Mouse (Mus musculus) spleen, embryonic (tissue): ENCODE results near the gene Arhgap18.
"Not testable (repeated sequence)": the region's sequence is repeated elsewhere in the genome, so short reads cannot be mapped to it uniquely, and the experiment has no call there.

ENCODE experiments used
- CTCF ChIA-PET: fragments of 350-600 bp; sonication (Branson Sonifier 250); formaldehyde crosslinking; loops from one replicate; lab custom pipeline; 2022; lab: Charles Lee

The Arhgap18 gene

DNA sequence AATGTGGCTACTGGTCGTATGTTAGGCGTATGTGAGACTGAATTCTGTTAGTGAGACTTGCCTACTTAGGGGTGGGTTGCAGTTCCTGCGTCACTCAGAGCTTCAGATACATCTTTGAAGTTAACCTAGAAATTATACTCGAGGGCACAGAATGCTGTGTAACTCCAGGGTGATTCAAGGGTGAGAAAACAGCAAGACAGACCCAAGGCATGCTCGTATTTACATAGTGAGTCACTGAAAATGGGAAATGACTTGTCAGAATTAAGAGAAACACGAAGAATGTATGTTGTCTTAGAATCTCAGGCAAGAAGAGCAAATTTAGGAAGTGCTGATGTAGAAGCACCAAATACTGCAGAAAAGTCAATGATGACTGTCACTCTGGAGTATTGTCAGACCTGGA, 142.5 kb downstream of the Arhgap18 start:
- CTCF ChIA-PET = no interaction called here

DNA sequence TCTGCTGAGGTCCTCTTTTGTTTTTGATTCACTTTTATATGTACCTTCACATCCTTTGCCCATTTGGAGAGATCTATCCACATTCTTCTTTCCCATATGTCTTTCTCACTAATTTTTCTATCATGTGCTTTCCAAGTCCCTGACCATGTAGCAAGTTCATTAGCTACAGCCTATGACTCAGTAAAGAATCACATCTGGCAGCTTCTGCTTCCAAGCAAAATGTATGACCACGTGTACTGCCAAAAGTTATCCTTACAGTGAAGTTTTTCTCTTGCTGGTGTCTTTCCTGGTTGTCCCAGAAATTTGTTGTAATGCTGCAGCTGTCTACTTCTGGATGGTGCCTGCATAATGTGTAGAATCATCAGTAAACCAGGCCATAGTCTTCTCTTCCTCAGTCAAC, 147.2 kb downstream of the Arhgap18 start:
- CTCF ChIA-PET = no interaction called here

GRCm38 (mm10) chr10:26903781-26904180, 150.6 kb downstream of the Arhgap18 start:
- CTCF ChIA-PET = no interaction called here

- CTCF ChIA-PET = no interaction called here
Measured at GRCm38 (mm10) chr10:26911176-26911575, 158.0 kb downstream of the Arhgap18 start.

- CTCF ChIA-PET = interaction anchor here (0.6 to 0.9 kb wide), 2 partner anchors 9 to 661 kb away, joined by 3 to 6 read pairs; no protein-coding TSS in a partner anchor
Measured at GRCm38 (mm10) chr10:26912112-26912797, 159.0 kb downstream of the Arhgap18 start.

- CTCF ChIA-PET = interaction anchor here (0.6 to 0.9 kb wide), 2 partner anchors 9 to 662 kb away, joined by 3 to 6 read pairs; no protein-coding TSS in a partner anchor
Measured at GRCm38 (mm10) chr10:26912807-26913206, 159.6 kb downstream of the Arhgap18 start.

GRCm38 (mm10) chr10:26919307-26919977, 166.2 kb downstream of the Arhgap18 start:
- CTCF ChIA-PET = no interaction called here

GRCm38 (mm10) chr10:26920383-26920979, 167.3 kb downstream of the Arhgap18 start:
- CTCF ChIA-PET = no interaction called here

- CTCF ChIA-PET = not testable (repeated sequence)
Measured at GRCm38 (mm10) chr10:26936056-26936455, 182.8 kb downstream of the Arhgap18 start.

DNA sequence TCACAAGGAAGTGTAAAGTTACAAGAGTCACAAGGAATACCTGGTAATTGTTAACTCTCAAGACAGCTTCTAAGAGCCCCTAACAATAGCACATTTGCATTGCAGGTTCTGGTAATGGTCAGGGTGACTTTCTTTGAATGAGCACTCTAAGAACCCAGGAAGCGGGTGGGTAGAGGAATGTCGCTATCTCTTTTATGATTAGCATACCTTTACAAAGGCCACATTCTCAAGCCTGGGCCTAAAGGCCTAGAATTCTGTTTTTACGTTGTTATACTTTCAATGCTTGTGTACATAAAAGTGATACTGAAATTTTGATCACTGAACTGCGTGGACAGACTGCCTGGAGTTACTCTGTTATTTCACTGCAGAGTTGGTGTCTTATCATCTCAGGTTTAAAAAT, 185.2 kb downstream of the Arhgap18 start:
- CTCF ChIA-PET = not testable (repeated sequence)

GRCm38 (mm10) chr10:26939549-26939948, 186.3 kb downstream of the Arhgap18 start:
- CTCF ChIA-PET = no interaction called here

GRCm38 (mm10) chr10:26948331-26948730, 195.1 kb downstream of the Arhgap18 start:
- CTCF ChIA-PET = no interaction called here

DNA sequence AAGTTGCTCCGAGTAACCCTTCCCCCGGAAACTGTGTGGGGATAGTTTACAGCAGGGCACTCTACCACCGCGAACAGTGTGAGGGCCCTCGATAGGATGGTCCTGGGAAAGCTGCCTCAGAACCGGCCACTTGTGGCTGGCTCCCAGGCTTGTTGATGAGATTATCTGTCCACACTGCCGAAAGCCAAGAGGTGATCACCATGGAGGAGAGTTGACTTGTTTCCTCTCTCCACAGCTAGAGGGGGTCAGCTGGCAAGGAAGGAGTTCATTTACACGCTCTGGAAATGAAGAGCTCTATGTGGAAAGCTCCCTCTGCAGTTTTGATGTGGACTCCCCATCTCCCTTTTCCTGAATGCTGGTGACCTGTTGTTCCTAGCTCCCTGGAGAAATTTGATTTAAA, 196.4 kb downstream of the Arhgap18 start:
- CTCF ChIA-PET = no interaction called here

DNA sequence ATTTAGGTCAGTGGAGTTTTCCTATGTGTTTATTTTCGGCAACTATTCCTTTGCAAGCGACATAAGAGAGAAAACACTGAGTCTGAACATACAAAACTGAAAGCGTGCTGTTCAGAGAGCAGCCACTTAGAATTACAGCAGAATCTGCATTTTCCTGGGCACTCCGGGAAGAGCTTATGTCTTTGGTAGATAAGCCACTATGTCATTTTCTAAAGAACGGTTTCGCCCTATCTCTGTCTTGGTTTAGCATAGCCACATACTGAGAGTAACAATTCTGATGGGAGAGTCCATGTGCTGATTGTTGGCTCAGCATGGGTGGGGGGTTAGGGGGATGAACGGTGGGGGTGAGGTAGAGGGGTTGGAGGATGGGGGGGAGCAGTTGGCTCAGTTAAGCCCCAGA, 197.2 kb downstream of the Arhgap18 start:
- CTCF ChIA-PET = no interaction called here

DNA sequence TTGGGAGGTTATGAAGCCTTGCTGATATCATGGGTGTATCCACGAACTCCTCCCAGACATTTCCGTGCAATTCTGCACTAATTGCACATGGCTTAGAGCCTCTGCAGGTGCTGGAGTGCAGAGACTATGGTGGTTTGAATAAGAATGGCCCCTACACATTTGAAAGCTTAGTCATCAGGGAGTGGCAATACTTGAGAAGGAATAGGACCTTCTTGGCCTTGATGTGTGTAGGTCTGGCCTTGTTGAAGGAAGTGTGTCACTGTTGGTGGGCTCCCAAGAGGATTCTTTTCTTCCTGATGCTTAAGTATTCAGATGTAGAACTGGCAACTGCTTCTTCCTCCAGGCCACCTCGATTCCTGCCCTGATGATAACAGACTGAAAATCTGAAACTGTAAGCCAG, 205.3 kb downstream of the Arhgap18 start:
- CTCF ChIA-PET = interaction anchor here (0.6 kb wide), 1 partner anchor 41 kb away, joined by 3 read pairs; no protein-coding TSS in a partner anchor
